Mouse (Mus musculus) neural tube, embryonic 13.5 days (tissue): ENCODE measurements around the gene Gpatch1. TPM values are rescaled to one million over a fixed set of nuclear protein-coding genes. Genes with fewer than 3 reads are reported as not detected.
"Not testable (repeated sequence)": the region's sequence is repeated elsewhere in the genome, so short reads cannot be mapped to it uniquely, and the experiment has no call there.

Source experiments
- ATAC-seq: fragments of 200-750 bp; cut with Nextera tagmentation; 2 replicates; pipeline ENCODE4 v1.8.0; 2017; ENCODE audit warnings: low read depth, mild to moderate bottlenecking, moderate TSS enrichment, moderate library complexity
- H3K27ac ChIP-seq: fragments of 300-500 bp; sonication (generic); replicated peaks from 2 replicates; pipeline ENCODE4 v1.5.1; 2015; ENCODE audit warnings: moderate library complexity, mild to moderate bottlenecking, inconsistent platforms
- H3K27me3 ChIP-seq: fragments of 300-500 bp; sonication (generic); 2 replicates; pipeline ENCODE4 v1.6.1; 2015; ENCODE audit warnings: mild to moderate bottlenecking, inconsistent platforms
- H3K36me3 ChIP-seq: fragments of 300-500 bp; sonication (generic); 2 replicates; pipeline ENCODE4 v1.6.1; 2015; ENCODE audit warnings: mild to moderate bottlenecking, inconsistent platforms
- H3K4me1 ChIP-seq: fragments of 300-500 bp; sonication (generic); replicated peaks from 2 replicates; pipeline ENCODE4 v1.6.1; 2015; ENCODE audit warnings: inconsistent platforms
- H3K4me2 ChIP-seq: fragments of 300-500 bp; sonication (generic); 2 replicates; pipeline ENCODE4 v1.6.1; 2015; ENCODE audit warnings: inconsistent platforms, mild to moderate bottlenecking, moderate library complexity
- H3K4me3 ChIP-seq: fragments of 300-500 bp; sonication (generic); 2 replicates; pipeline ENCODE4 v1.5.1; 2015; ENCODE audit warnings: mild to moderate bottlenecking, inconsistent platforms
- H3K9ac ChIP-seq: fragments of 300-500 bp; sonication (generic); 2 replicates; pipeline ENCODE4 v1.6.1; 2015; ENCODE audit warnings: moderate library complexity, mild to moderate bottlenecking, inconsistent platforms
- H3K9me3 ChIP-seq: fragments of 300-500 bp; sonication (generic); 2 replicates; pipeline ENCODE4 v1.6.1; 2016; ENCODE audit warnings: inconsistent platforms
- WGBS: fragments of 180-500 bp; shearing (Covaris S2); methylation state at CpG from one replicate; pipeline ENCODE4 v1.1.7; 2015; 5-methylcytosine and 5-hydroxymethylcytosine counted together
- polyA plus RNA-seq: library from polyadenylated mRNA; unstranded; fragments of >200 nt; fragmentation: Nextera tagmentation; extraction: Ambion mirVana; gene quantifications from 2 replicates; pipeline ENCODE4 v1.2.1, GENCODE M21; 2015

Gene Gpatch1
- polyA plus RNA-seq, 1 experiment from 2014 or later = 19.3 TPM

GRCm38 (mm10) chr7:35319221-35319620, 981 bp upstream of the Gpatch1 start:
- not testable (repeated sequence) for H3K4me2 ChIP-seq, H3K27ac ChIP-seq, H3K4me3 ChIP-seq, H3K9me3 ChIP-seq, H3K36me3 ChIP-seq, H3K27me3 ChIP-seq, ATAC-seq, H3K9ac ChIP-seq
- H3K4me1 ChIP-seq = peaks cover 19% of the 10 kb centered on the region
- 92% methylated on average over 3 of the region's 3 CpGs for WGBS

- Histone ChIP-seq H3K4me1 (peaks cover 13% of the 10 kb centered on the region), H3K36me3 (peaks cover 21% of the 10 kb centered on the region), H3K9me3 (no peaks in the 10 kb centered on the region), H3K27ac (no peak overlapping the region), H3K9ac (no peak overlapping the region), H3K4me2 (no peak overlapping the region), H3K4me3 (no peak overlapping the region), H3K27me3 (no peaks in the 10 kb centered on the region)
- no peak for ATAC-seq
These were observed 4.1 kb downstream of the Gpatch1 start for GRCm38 (mm10) chr7:35314156-35314555.

GRCm38 (mm10) chr7:35311214-35311613, 7.0 kb downstream of the Gpatch1 start:
- WGBS = 91% methylated on average over 3 of the region's 3 CpGs
- no peak overlapping the region for H3K4me3 ChIP-seq
- H3K4me1 ChIP-seq = no peaks in the 10 kb centered on the region
- no peak overlapping the region for H3K4me2 ChIP-seq
- peaks cover 50% of the 10 kb centered on the region for H3K36me3 ChIP-seq
- H3K27me3 ChIP-seq = no peaks in the 10 kb centered on the region
- H3K9me3 ChIP-seq = no peaks in the 10 kb centered on the region
- ATAC-seq = no peak
- no peak overlapping the region; the same call in 1 of the 2 replicates for H3K9ac ChIP-seq
- no peak overlapping the region for H3K27ac ChIP-seq

GRCm38 (mm10) chr7:35300792-35301191, 17.4 kb downstream of the Gpatch1 start:
- Histone ChIP-seq H3K27ac (no peak overlapping the region), H3K36me3 (peaks cover 92% of the 10 kb centered on the region), H3K9me3 (no peaks in the 10 kb centered on the region), H3K4me3 (no peak overlapping the region), H3K4me1 (no peaks in the 10 kb centered on the region), H3K4me2 (no peak overlapping the region), H3K9ac (no peak overlapping the region), H3K27me3 (no peaks in the 10 kb centered on the region)
- ATAC-seq = no peak

GRCm38 (mm10) chr7:35299656-35300055, 18.6 kb downstream of the Gpatch1 start:
- no peaks in the 10 kb centered on the region for H3K4me1 ChIP-seq
- peaks cover 92% of the 10 kb centered on the region for H3K36me3 ChIP-seq
- H3K27me3 ChIP-seq = no peaks in the 10 kb centered on the region
- 61% methylated on average over 8 of the region's 8 CpGs for WGBS
- ATAC-seq = no peak
- no peak overlapping the region for H3K4me3 ChIP-seq
- H3K9ac ChIP-seq = no peak overlapping the region
- no peak overlapping the region for H3K4me2 ChIP-seq
- H3K27ac ChIP-seq = no peak overlapping the region
- H3K9me3 ChIP-seq = no peaks in the 10 kb centered on the region

GRCm38 (mm10) chr7:35297886-35298285, 20.4 kb downstream of the Gpatch1 start:
- Histone ChIP-seq H3K27ac (no peak overlapping the region), H3K9me3 (no peaks in the 10 kb centered on the region), H3K4me2 (no peak overlapping the region), H3K4me1 (no peaks in the 10 kb centered on the region), H3K36me3 (peaks cover 93% of the 10 kb centered on the region), H3K9ac (no peak overlapping the region), H3K27me3 (no peaks in the 10 kb centered on the region), H3K4me3 (no peak overlapping the region)
- WGBS = 88% methylated on average over 5 of the region's 5 CpGs
- ATAC-seq = no peak

GRCm38 (mm10) chr7:35295631-35296030, 22.6 kb downstream of the Gpatch1 start:
- peaks cover 93% of the 10 kb centered on the region for H3K36me3 ChIP-seq
- ATAC-seq = no peak
- H3K4me1 ChIP-seq = no peaks in the 10 kb centered on the region
- H3K27ac ChIP-seq = no peak overlapping the region
- no peaks in the 10 kb centered on the region for H3K9me3 ChIP-seq
- no peak overlapping the region for H3K4me3 ChIP-seq
- WGBS = 95% methylated on average over 2 of the region's 2 CpGs
- no peaks in the 10 kb centered on the region for H3K27me3 ChIP-seq
- H3K9ac ChIP-seq = no peak overlapping the region
- H3K4me2 ChIP-seq = no peak overlapping the region

GRCm38 (mm10) chr7:35293464-35293863, 24.8 kb downstream of the Gpatch1 start:
- Histone ChIP-seq H3K9me3 (no peaks in the 10 kb centered on the region), H3K4me1 (no peaks in the 10 kb centered on the region), H3K4me2 (no peak overlapping the region), H3K27ac (no peak overlapping the region), H3K9ac (no peak overlapping the region), H3K36me3 (peaks cover 96% of the 10 kb centered on the region), H3K4me3 (no peak overlapping the region), H3K27me3 (no peaks in the 10 kb centered on the region)
- whole genome bisulfite sequencing = 93% methylated on average over 13 of the region's 13 CpGs
- ATAC-seq = no peak

GRCm38 (mm10) chr7:35278933-35279332, 39.3 kb downstream of the Gpatch1 start:
- no peaks in the 10 kb centered on the region for H3K27me3 ChIP-seq
- no peak overlapping the region for H3K27ac ChIP-seq
- H3K4me1 ChIP-seq = no peaks in the 10 kb centered on the region
- H3K4me2 ChIP-seq = no peak overlapping the region
- no peak overlapping the region for H3K9ac ChIP-seq
- H3K36me3 ChIP-seq = peaks cover 91% of the 10 kb centered on the region
- 91% methylated on average over 3 of the region's 3 CpGs for WGBS
- no peak for ATAC-seq
- H3K4me3 ChIP-seq = no peak overlapping the region
- H3K9me3 ChIP-seq = peaks cover 34% of the 10 kb centered on the region

GRCm38 (mm10) chr7:35277433-35277832, 40.8 kb downstream of the Gpatch1 start:
- Histone ChIP-seq H3K4me3 (no peak overlapping the region), H3K27me3 (no peaks in the 10 kb centered on the region), H3K4me1 (no peaks in the 10 kb centered on the region), H3K4me2 (no peak overlapping the region), H3K9me3 (peaks cover 34% of the 10 kb centered on the region), H3K9ac (no peak overlapping the region), H3K27ac (no peak overlapping the region), H3K36me3 (peaks cover 76% of the 10 kb centered on the region)
- no peak for ATAC-seq
- whole genome bisulfite sequencing = 53% methylated on average over 4 of the region's 4 CpGs

GRCm38 (mm10) chr7:35269443-35270024, 48.7 kb downstream of the Gpatch1 start:
- Histone ChIP-seq H3K36me3 (peaks cover 5% of the 10 kb centered on the region), H3K4me1 (0 out of 2 replicates have a peak, but pooled peaks cover 6% of the 10 kb centered on the region), H3K9me3 (peaks cover 4% of the 10 kb centered on the region), H3K4me2 (peak overlapping the region; percentile 70), H3K4me3 (peak overlapping the region; percentile 33), H3K27ac (no peak overlapping the region), H3K9ac (peak overlapping the region; percentile 58), H3K27me3 (no peaks in the 10 kb centered on the region)
- WGBS = 10% methylated on average over 21 of the region's 21 CpGs
- peak; percentile 67; the same call in 1 of the 2 replicates for ATAC-seq

- H3K4me3 ChIP-seq = no peak overlapping the region
- no peak overlapping the region for H3K27ac ChIP-seq
- no peak overlapping the region for H3K4me2 ChIP-seq
- no peak for ATAC-seq
- no peak overlapping the region for H3K9ac ChIP-seq
- no peaks in the 10 kb centered on the region for H3K27me3 ChIP-seq
- no peaks in the 10 kb centered on the region for H3K36me3 ChIP-seq
- 71% methylated on average over 5 of the region's 5 CpGs for WGBS
- H3K4me1 ChIP-seq = 0 out of 2 replicates have a peak, but pooled peaks cover 6% of the 10 kb centered on the region
- no peaks in the 10 kb centered on the region for H3K9me3 ChIP-seq
These were observed 50.4 kb downstream of the Gpatch1 start for GRCm38 (mm10) chr7:35267841-35268240.

- H3K4me1 ChIP-seq = 0 out of 2 replicates have a peak, but pooled peaks cover 6% of the 10 kb centered on the region
- no peak overlapping the region for H3K27ac ChIP-seq
- no peaks in the 10 kb centered on the region for H3K36me3 ChIP-seq
- H3K9me3 ChIP-seq = no peaks in the 10 kb centered on the region
- H3K4me2 ChIP-seq = no peak overlapping the region
- H3K27me3 ChIP-seq = no peaks in the 10 kb centered on the region
- no peak overlapping the region for H3K9ac ChIP-seq
- no peak for ATAC-seq
- no peak overlapping the region for H3K4me3 ChIP-seq
- WGBS = 80% methylated on average over 4 of the region's 4 CpGs
These were observed 51.6 kb downstream of the Gpatch1 start for GRCm38 (mm10) chr7:35266666-35267065.
